20 mouse cellular contexts compared by ENCODE assay signal in genomic region chr15:81164560-81165310, GRCm38 (mm10). TPM values are rescaled to one million over a fixed set of nuclear protein-coding genes. Genes with fewer than 3 reads are reported as not detected.
DNase-seq lines count a peak whose midpoint lies in the region; ATAC-seq and TF ChIP-seq lines count a peak whose summit lies in the region.
"Had no signal": no experiment of that assay in that cellular context is flagged by ENCODE, and none has a peak within 500 bp of the region (broad histone marks: within the 10 kb centered on the region; RNA-seq: fewer than 3 reads in every experiment).

No protein-coding gene starts in this region.

- H3K27ac ChIP-seq in heart, embryonic 16.5 days (ENCODE audit: low read length): peak overlapping the region; percentile 44
- peak overlapping the region; percentile 49 for H3K27ac ChIP-seq in limb, embryonic 14.5 days (replicated peaks; ENCODE audit: low read depth, low read length)
- peak overlapping the region; percentile 46 for H3K27ac ChIP-seq in stomach, postnatal 0 days (replicated peaks)
- no peak overlapping the region for H3K27ac ChIP-seq in midbrain, embryonic 11.5 days (ENCODE audit: low read depth, low read length)
- H3K27ac ChIP-seq: hindbrain, embryonic 12.5 days; intestine, embryonic 15.5 days; liver, embryonic 15.5 days; neural tube, embryonic 15.5 days had no signal

- WGBS in heart, embryonic 16.5 days: 69% methylated on average over 9 of the region's 9 CpGs
- WGBS in limb, embryonic 14.5 days: 38% methylated on average over 9 of the region's 9 CpGs
- WGBS in stomach, postnatal 0 days: 21% methylated on average over 9 of the region's 9 CpGs
- 91% methylated on average over 9 of the region's 9 CpGs for WGBS in midbrain, embryonic 11.5 days

- no peak for TF ChIP-seq CTCF in stomach, postnatal 0 days (IDR thresholded peaks at IDR 0.05; ENCODE audit: low read depth)

- TF ChIP-seq EP300 in stomach, postnatal 0 days (optimal IDR thresholded peaks at IDR 0.05): no peak

- no peaks in the 10 kb centered on the region for H3K4me1 ChIP-seq in heart, embryonic 16.5 days (ENCODE audit: control insufficient read depth, insufficient read depth, low read length)
- H3K4me1 ChIP-seq in limb, embryonic 14.5 days (ENCODE audit: control insufficient read depth, insufficient read depth, low read length): peaks cover 15% of the 10 kb centered on the region
- H3K4me1 ChIP-seq in stomach, postnatal 0 days (replicated peaks; ENCODE audit: control insufficient read depth, insufficient read depth): peaks cover 3% of the 10 kb centered on the region; the same call in 1 of the 2 replicates
- H3K4me1 ChIP-seq in midbrain, embryonic 11.5 days (ENCODE audit: control insufficient read depth, insufficient read depth, low read length): no peaks in the 10 kb centered on the region
- H3K4me1 ChIP-seq: hindbrain, embryonic 12.5 days; liver, embryonic 15.5 days had no signal

- no peak for TF ChIP-seq POLR2A in limb, embryonic 14.5 days (IDR thresholded peaks at IDR 0.05; ENCODE audit: borderline replicate concordance, extremely low read depth, insufficient read depth, insufficient read length)

- no peak overlapping the region for H3K4me3 ChIP-seq in heart, embryonic 16.5 days (ENCODE audit: low read length)
- no peak overlapping the region for H3K4me3 ChIP-seq in limb, embryonic 14.5 days (replicated peaks; ENCODE audit: low read length)
- H3K4me3 ChIP-seq in stomach, postnatal 0 days (ENCODE audit: low read depth, low read length): no peak overlapping the region
- H3K4me3 ChIP-seq in midbrain, embryonic 11.5 days (ENCODE audit: low read depth, low read length): no peak overlapping the region
- H3K4me3 ChIP-seq: heart, embryonic 12.5 days; hindbrain, embryonic 12.5 days; intestine, embryonic 15.5 days; liver, embryonic 15.5 days; neural tube, embryonic 15.5 days had no signal

- DNase-seq in heart, postnatal 4 days: no peak
- DNase-seq in testis, postnatal 10 days (ENCODE audit: low spot score): peak; percentile 57
- DNase-seq in testis, postnatal 14 days (ENCODE audit: low spot score): no peak
- DNase-seq in limb, embryonic 14.5 days (ENCODE audit: low spot score): peak; percentile 53
- no peak for DNase-seq in stomach, postnatal 0 days (ENCODE audit: low spot score)
- DNase-seq in embryo, embryonic 10 days (ENCODE audit: low spot score): no peak
- DNase-seq in midbrain, embryonic 11.5 days (ENCODE audit: low spot score, missing footprints): no peak
- DNase-seq: adrenal gland, adult 8-10 months; cerebellum, adult 18-20 months; gastrocnemius, postnatal 14 days; kidney, postnatal 4 days; layer of hippocampus, postnatal 36 days; left cerebral cortex, postnatal 4 days had no signal

- no peaks in the 10 kb centered on the region for H3K36me3 ChIP-seq in heart, embryonic 16.5 days (ENCODE audit: control insufficient read depth, insufficient read depth)
- no peaks in the 10 kb centered on the region for H3K36me3 ChIP-seq in limb, embryonic 14.5 days (ENCODE audit: control insufficient read depth, insufficient read depth, low read length)
- no peaks in the 10 kb centered on the region for H3K36me3 ChIP-seq in stomach, postnatal 0 days (ENCODE audit: control insufficient read depth, insufficient read depth, low read length)
- no peaks in the 10 kb centered on the region for H3K36me3 ChIP-seq in midbrain, embryonic 11.5 days (ENCODE audit: control insufficient read depth, insufficient read depth, low read length)
- H3K36me3 ChIP-seq: heart, embryonic 12.5 days; hindbrain, embryonic 12.5 days; intestine, embryonic 15.5 days; liver, embryonic 15.5 days; neural tube, embryonic 15.5 days had no signal

- no peak for ATAC-seq in heart, embryonic 16.5 days (replicated peaks; ENCODE audit: extremely low read depth, insufficient read depth, low FRiP score)
- ATAC-seq in limb, embryonic 14.5 days (ENCODE audit: low FRiP score, low read depth): no peak
- no peak for ATAC-seq in stomach, postnatal 0 days (ENCODE audit: low FRiP score, low TSS enrichment)
- no peak for ATAC-seq in midbrain, embryonic 11.5 days (ENCODE audit: low FRiP score)
- ATAC-seq: intestine, embryonic 15.5 days had no signal

- no peak overlapping the region for H3K4me2 ChIP-seq in heart, embryonic 16.5 days (ENCODE audit: low read depth, low read length)
- no peak overlapping the region for H3K4me2 ChIP-seq in limb, embryonic 14.5 days (replicated peaks; ENCODE audit: low read depth, low read length, severe bottlenecking)
- H3K4me2 ChIP-seq in stomach, postnatal 0 days (replicated peaks; ENCODE audit: low read depth): no peak overlapping the region
- no peak overlapping the region for H3K4me2 ChIP-seq in midbrain, embryonic 11.5 days
- H3K4me2 ChIP-seq: heart, embryonic 12.5 days; hindbrain, embryonic 12.5 days; intestine, embryonic 15.5 days; liver, embryonic 15.5 days; neural tube, embryonic 15.5 days had no signal

- H3K27me3 ChIP-seq in heart, embryonic 16.5 days (ENCODE audit: control insufficient read depth, insufficient read depth, low read length): no peaks in the 10 kb centered on the region
- no peaks in the 10 kb centered on the region for H3K27me3 ChIP-seq in limb, embryonic 14.5 days (ENCODE audit: control insufficient read depth, insufficient read depth, low read length)
- H3K27me3 ChIP-seq in stomach, postnatal 0 days (ENCODE audit: control insufficient read depth, insufficient read depth, low read length): no peaks in the 10 kb centered on the region
- H3K27me3 ChIP-seq in midbrain, embryonic 11.5 days (ENCODE audit: control insufficient read depth, insufficient read depth, low read length): no peaks in the 10 kb centered on the region
- H3K27me3 ChIP-seq: heart, embryonic 12.5 days; hindbrain, embryonic 12.5 days; intestine, embryonic 15.5 days; liver, embryonic 15.5 days; neural tube, embryonic 15.5 days had no signal

- no peaks in the 10 kb centered on the region for H3K9me3 ChIP-seq in heart, embryonic 16.5 days (replicated peaks; ENCODE audit: control insufficient read depth, low read length)
- H3K9me3 ChIP-seq in limb, embryonic 14.5 days (ENCODE audit: control insufficient read depth, low read length): no peaks in the 10 kb centered on the region
- H3K9me3 ChIP-seq in stomach, postnatal 0 days (ENCODE audit: control insufficient read depth, low read length): no peaks in the 10 kb centered on the region
- H3K9me3 ChIP-seq in midbrain, embryonic 11.5 days (ENCODE audit: control insufficient read depth, low read length): no peaks in the 10 kb centered on the region
- H3K9me3 ChIP-seq: G1E; heart, embryonic 12.5 days; hindbrain, embryonic 12.5 days; intestine, embryonic 15.5 days; liver, embryonic 15.5 days; neural tube, embryonic 15.5 days had no signal

- no peak overlapping the region for H3K9ac ChIP-seq in heart, embryonic 16.5 days (ENCODE audit: low read length)
- no peak overlapping the region; the same call in 1 of the 2 replicates for H3K9ac ChIP-seq in limb, embryonic 14.5 days (ENCODE audit: low read depth, low read length, severe bottlenecking)
- H3K9ac ChIP-seq in stomach, postnatal 0 days (ENCODE audit: low read length): no peak overlapping the region
- no peak overlapping the region for H3K9ac ChIP-seq in midbrain, embryonic 11.5 days (ENCODE audit: low read length)
- H3K9ac ChIP-seq: heart, embryonic 12.5 days; hindbrain, embryonic 12.5 days; intestine, embryonic 15.5 days; liver, embryonic 15.5 days; neural tube, embryonic 15.5 days had no signal

RNA-seq across cellular contexts. Expression of gene Mrtfa, which starts 25.8 kb away (rescaled TPM):
- 14.1 TPM in 2 replicates for polyA plus RNA-seq in heart, embryonic 16.5 days (2015; fragmentation: Nextera tagmentation; extraction: Ambion mirVana)
- 10 to 100 TPM; 17.5 to 17.7 TPM for total RNA-seq in heart, postnatal 4 days (2021)
- 29.8 and 39.1 TPM in 2 replicates for polyA plus RNA-seq in limb, embryonic 14.5 days (2012; rRNA removed)
- 25.2 and 30.0 TPM in 2 replicates for polyA plus RNA-seq in limb, embryonic 14.5 days (2014; fragmentation: Nextera tagmentation; extraction: Ambion mirVana)
- polyA plus RNA-seq in stomach, postnatal 0 days (2015; fragmentation: Nextera tagmentation; extraction: Ambion mirVana): 12.6 and 14.3 TPM in 2 replicates
- 20.7 and 21.8 TPM in 2 replicates for polyA plus RNA-seq in midbrain, embryonic 11.5 days (2014; fragmentation: Nextera tagmentation; extraction: Ambion mirVana)

Comparison
In these comparisons a context has a peak if more than half of its experiments do, and no peak if none do; other contexts are left out.
1. DNase-seq: peak in testis, postnatal 10 days (single experiment) and limb, embryonic 14.5 days (single experiment); none in heart, postnatal 4 days (single experiment), testis, postnatal 14 days (single experiment), stomach, postnatal 0 days (single experiment), embryo, embryonic 10 days (single experiment) and midbrain, embryonic 11.5 days (single experiment).